Mouse (Mus musculus) CH12.LX (cell line): ENCODE measurements around the gene Clcn2. TPM values are rescaled to one million over a fixed set of nuclear protein-coding genes. Genes with fewer than 3 reads are reported as not detected.

Experiments used
- DNase-seq: peaks from one replicate; pipeline ENCODE4 v3.0.0-alpha.2; 2013; ENCODE audit errors: extremely low read depth
- H3K27ac ChIP-seq: 2 replicates; pipeline ENCODE4 v1.5.1; 2012; ENCODE audit warnings: low read depth, mild to moderate bottlenecking, control low read depth, moderate library complexity; ENCODE audit not compliant: insufficient read depth
- H3K27me3 ChIP-seq: replicated peaks from 2 replicates; pipeline ENCODE3; 2012; ENCODE audit warnings: inconsistent platforms
- H3K36me3 ChIP-seq, 2 experiments: replicated peaks in 1 of 2; 2 replicates each; pipeline versions ENCODE3 to v1.6.1; 2012; ENCODE audit warnings: inconsistent platforms in 1 of 2, low read length in 1 of 2, mild to moderate bottlenecking in 1 of 2, mixed read lengths in 1 of 2, moderate library complexity in 1 of 2; ENCODE audit not compliant: control insufficient read depth in 1 of 2, insufficient read depth in 1 of 2
- H3K4me1 ChIP-seq, 2 experiments: 2 replicates each; pipeline ENCODE4 v1.6.1; 2012; ENCODE audit warnings: inconsistent platforms in 1 of 2, moderate library complexity in 1 of 2; ENCODE audit not compliant: insufficient read depth in 2 of 2, control insufficient read depth in 1 of 2
- H3K4me2 ChIP-seq: 2 replicates; pipeline ENCODE4 v1.6.1; 2012; ENCODE audit warnings: low read depth, mild to moderate bottlenecking, control low read depth; ENCODE audit not compliant: poor library complexity, insufficient read depth, severe bottlenecking
- H3K4me3 ChIP-seq, 3 experiments: fragments of 150-350 bp in 1 of 3; sonication (generic) in 1 of 3; replicated peaks in 1 of 3; 2 replicates each; pipeline versions ENCODE3 to v1.5.1; 2011 to 2012; ENCODE audit warnings: low read depth in 2 of 3, low read length in 2 of 3, mild to moderate bottlenecking in 2 of 3, moderate library complexity in 2 of 3, control low read depth in 1 of 3, improper control_type of control experiment in 1 of 3, inconsistent platforms in 1 of 3, mixed read lengths in 1 of 3; ENCODE audit not compliant: poor library complexity in 1 of 3
- H3K79me2 ChIP-seq: replicated peaks from 2 replicates; pipeline ENCODE4 v1.6.1; 2012; ENCODE audit warnings: mild to moderate bottlenecking, moderate library complexity; ENCODE audit not compliant: control insufficient read depth, poor library complexity, insufficient read depth, severe bottlenecking; ENCODE audit errors: extremely low read depth
- H3K9ac ChIP-seq: 2 replicates; pipeline ENCODE4 v1.6.1; 2012; ENCODE audit warnings: low read depth, mild to moderate bottlenecking, control low read depth, moderate library complexity; ENCODE audit not compliant: insufficient read depth
- H3K9me3 ChIP-seq: replicated peaks from 2 replicates; pipeline ENCODE3; 2012; ENCODE audit warnings: low read length, inconsistent platforms, mixed read lengths
- BHLHE40 ChIP-seq: IDR thresholded peaks from 2 replicates; pipeline ENCODE4 v1.6.1; 2011; ENCODE audit warnings: mild to moderate bottlenecking, low read depth, low read length, improper control_type of control experiment
- CHD1 ChIP-seq: IDR thresholded peaks from 2 replicates; pipeline ENCODE4 v1.6.1; 2012; ENCODE audit warnings: low read depth, low read length, improper control_type of control experiment, inconsistent platforms
- CTCF ChIP-seq, 2 experiments: IDR thresholded peaks in 1 of 2; conservative IDR thresholded peaks in 1 of 2; 2 replicates each; pipeline ENCODE4 v1.5.1; 2011 to 2012; ENCODE audit warnings: low read depth in 2 of 2, low read length in 2 of 2, improper control_type of control experiment in 1 of 2, inconsistent platforms in 1 of 2, mild to moderate bottlenecking in 1 of 2, moderate library complexity in 1 of 2
- E2F4 ChIP-seq: IDR thresholded peaks from 2 replicates; pipeline ENCODE4 v1.6.1; 2011; ENCODE audit warnings: low read depth, low read length, improper control_type of control experiment; ENCODE audit not compliant: insufficient replicate concordance
- ELF1 ChIP-seq: IDR thresholded peaks from 2 replicates; pipeline ENCODE4 v1.6.1; 2014; ENCODE audit warnings: low read depth, mild to moderate bottlenecking, inconsistent platforms, low read length, improper control_type of control experiment
- EP300 ChIP-seq: IDR thresholded peaks from 2 replicates; pipeline ENCODE4 v1.6.1; 2011; ENCODE audit warnings: low read length, improper control_type of control experiment
- ETS1 ChIP-seq: conservative IDR thresholded peaks from 2 replicates; pipeline ENCODE4 v1.6.1; 2012; ENCODE audit warnings: low read depth, mild to moderate bottlenecking, inconsistent platforms, low read length, improper control_type of control experiment, moderate library complexity
- HCFC1 ChIP-seq: IDR thresholded peaks from 2 replicates; pipeline ENCODE4 v1.6.1; 2012; ENCODE audit warnings: low read depth, mild to moderate bottlenecking, inconsistent platforms, low read length, improper control_type of control experiment
- IRF4 ChIP-seq: IDR thresholded peaks from 2 replicates; pipeline ENCODE4 v1.6.1; 2014; ENCODE audit warnings: low read depth, mild to moderate bottlenecking, inconsistent platforms, low read length, improper control_type of control experiment
- JUND ChIP-seq: conservative IDR thresholded peaks from 2 replicates; pipeline ENCODE4 v1.6.1; 2011; ENCODE audit warnings: low read depth, low read length, improper control_type of control experiment
- KAT2A ChIP-seq: IDR thresholded peaks from 2 replicates; pipeline ENCODE4 v1.6.1; 2012; ENCODE audit warnings: low read length, improper control_type of control experiment, inconsistent platforms; ENCODE audit not compliant: insufficient replicate concordance
- MEF2A ChIP-seq: IDR thresholded peaks from 2 replicates; pipeline ENCODE4 v1.6.1; 2014; ENCODE audit warnings: low read depth, mild to moderate bottlenecking, inconsistent platforms, low read length, improper control_type of control experiment, borderline replicate concordance
- NELFE ChIP-seq: IDR thresholded peaks from 2 replicates; pipeline ENCODE4 v1.6.1; 2011; ENCODE audit warnings: low read depth, low read length, improper control_type of control experiment
- NRF1 ChIP-seq: IDR thresholded peaks from 2 replicates; pipeline ENCODE4 v1.6.1; 2014; ENCODE audit warnings: low read depth, mild to moderate bottlenecking, inconsistent platforms, low read length, improper control_type of control experiment, moderate library complexity
- PAX5 ChIP-seq: IDR thresholded peaks from 2 replicates; pipeline ENCODE4 v1.6.1; 2012; ENCODE audit warnings: low read length, inconsistent platforms, mixed read lengths
- POLR2AphosphoS2 ChIP-seq: IDR thresholded peaks from 2 replicates; pipeline ENCODE4 v1.6.1; 2011; ENCODE audit warnings: low read depth, low read length, improper control_type of control experiment
- RAD21 ChIP-seq: IDR thresholded peaks from 2 replicates; pipeline ENCODE4 v1.6.1; 2011; ENCODE audit warnings: low read depth, mild to moderate bottlenecking, low read length, improper control_type of control experiment, moderate library complexity
- RCOR1 ChIP-seq: conservative IDR thresholded peaks from 2 replicates; pipeline ENCODE4 v1.6.1; 2012; ENCODE audit warnings: low read depth, mild to moderate bottlenecking, inconsistent platforms, low read length, improper control_type of control experiment
- SMC3 ChIP-seq: IDR thresholded peaks from 2 replicates; pipeline ENCODE4 v1.6.1; 2011; ENCODE audit warnings: low read depth, low read length, improper control_type of control experiment
- USF1 ChIP-seq: IDR thresholded peaks from 2 replicates; pipeline ENCODE4 v1.6.1; 2014; ENCODE audit warnings: low read depth, mild to moderate bottlenecking, inconsistent platforms, low read length, improper control_type of control experiment
- ZC3H11A ChIP-seq: IDR thresholded peaks from 2 replicates; pipeline ENCODE4 v1.6.1; 2012; ENCODE audit warnings: low read depth, mild to moderate bottlenecking, inconsistent platforms, low read length, improper control_type of control experiment
- ZMIZ1 ChIP-seq: IDR thresholded peaks from 2 replicates; pipeline ENCODE4 v1.6.1; 2012; ENCODE audit warnings: low read depth, mild to moderate bottlenecking, inconsistent platforms, low read length, improper control_type of control experiment
- ZNF384 ChIP-seq: IDR thresholded peaks from 2 replicates; pipeline ENCODE4 v1.6.1; 2012; ENCODE audit warnings: low read depth, low read length, improper control_type of control experiment, inconsistent platforms
- dilution Hi-C: fragments of 300-500 bp; cut with MboI; formaldehyde crosslinking; loops from 2 replicates; pipeline ENCODE4 v1.14.3; 2020; ENCODE audit warnings: low sequenced_read_pairs; ENCODE audit not compliant: extremely low pct_unique_long_range_greater_than_20kb, extremely low pct_ligation_motif_present
- in situ Hi-C: fragments of 300-500 bp; cut with MboI; formaldehyde crosslinking; loops from 3 replicates; pipeline ENCODE4 v1.14.3; 2019; ENCODE audit warnings: low sequenced_read_pairs, low pct_ligation_motif_present, low pct_unique_long_range_greater_than_20kb, mixed read lengths
- polyA plus RNA-seq: library from polyadenylated mRNA; unstranded; fragments of >175 nt; gene quantifications from 2 replicates; pipeline ENCODE4 v1.2.1, GENCODE M21; 2012; ENCODE audit warnings: low read depth; ENCODE audit not compliant: insufficient read length
- total RNA-seq, 2 experiments: library from RNA; depleted of rRNA; stranded (reverse); fragments of 300-350 nt in 1 of 2; fragments of >200 nt in 1 of 2; gene quantifications; 2 replicates each; pipeline ENCODE4 v1.2.3; 2012 to 2014

Gene Clcn2
- total and polyA plus RNA-seq, 3 experiments: 1.2 to 4.5 (median 4.1) TPM

- in situ Hi-C loops (loop anchor here (10.0 kb wide), 1 partner anchor 459 kb away; no protein-coding TSS in a partner anchor), dilution Hi-C loops (no loop called here)
- Histone ChIP-seq H3K27me3 (peaks cover 10% of the 10 kb centered on the region), H3K9ac (no peak overlapping the region), H3K4me1 (peaks cover 0 to 7% of the 10 kb centered on the region in 2 experiments; a peak in 2 of 4 replicates), H3K27ac (no peak overlapping the region), H3K4me2 (no peak overlapping the region), H3K9me3 (no peaks in the 10 kb centered on the region), H3K79me2 (no peaks in the 10 kb centered on the region), H3K36me3 (peaks cover 17 to 32% of the 10 kb centered on the region in 2 experiments), H3K4me3 (no peak overlapping the region)
- TF ChIP-seq MEF2A: no peak
- no peak for TF ChIP-seq CTCF (conservative IDR thresholded peaks at IDR 0.05 in 1 of 2, IDR thresholded peaks at IDR 0.05 in 1 of 2; ENCODE audit: low read depth in 2 of 2, low read length in 2 of 2)
- TF ChIP-seq PAX5: no peak
- TF ChIP-seq ZMIZ1: no peak
- DNase-seq: no peak
These were observed 7.8 kb upstream of the Clcn2 start for GRCm38 (mm10) chr16:20725321-20725720.

GRCm38 (mm10) chr16:20724338-20724748, 6.8 kb upstream of the Clcn2 start:
- peak; percentile 63 for DNase-seq
- H3K4me3 ChIP-seq: no peak overlapping the region
- no peak overlapping the region for H3K4me2 ChIP-seq
- H3K36me3 ChIP-seq: peaks cover 23 to 39% of the 10 kb centered on the region in 2 experiments
- in situ Hi-C loops: loop anchor here (10.0 kb wide), 1 partner anchor 460 kb away; no protein-coding TSS in a partner anchor
- H3K27me3 ChIP-seq: peaks cover 9% of the 10 kb centered on the region
- H3K4me1 ChIP-seq: peaks cover 0 to 4% of the 10 kb centered on the region in 2 experiments; a peak in 1 of 4 replicates
- no peak overlapping the region for H3K27ac ChIP-seq
- peak; percentile 53; the same call in 1 of the 2 replicates for TF ChIP-seq ZC3H11A
- TF ChIP-seq ELF1: peak; percentile 62
- TF ChIP-seq SMC3: peak; percentile 76
- peak; percentile 84 for TF ChIP-seq RAD21
- peak; percentile 15 to 83; a peak in 3 of 4 replicates for TF ChIP-seq CTCF (conservative IDR thresholded peaks at IDR 0.05 in 1 of 2, IDR thresholded peaks at IDR 0.05 in 1 of 2; ENCODE audit: low read depth in 2 of 2, low read length in 2 of 2)
- no peak for TF ChIP-seq E2F4
- no peak for TF ChIP-seq NRF1
- TF ChIP-seq, all 38 proteins: peak for 5
- Histone ChIP-seq H3K9ac (no peak overlapping the region), H3K79me2 (no peaks in the 10 kb centered on the region), H3K9me3 (no peaks in the 10 kb centered on the region)
- dilution Hi-C loops: no loop called here

- no peak overlapping the region for H3K9ac ChIP-seq
- H3K4me3 ChIP-seq: no peak overlapping the region
- in situ Hi-C loops: loop anchor here (10.0 kb wide), 1 partner anchor 462 kb away; no protein-coding TSS in a partner anchor
- TF ChIP-seq KAT2A (no peak), CHD1 (no peak), MEF2A (no peak), NELFE (no peak), RCOR1 (no peak), JUND (no peak), USF1 (no peak), POLR2AphosphoS2 (no peak), ZNF384 (no peak), ELF1 (no peak), EP300 (no peak), ETS1 (no peak), BHLHE40 (no peak), HCFC1 (no peak), IRF4 (no peak), RAD21 (no peak)
- dilution Hi-C loops: no loop called here
- no peak overlapping the region for H3K4me2 ChIP-seq
- H3K36me3 ChIP-seq: peaks cover 23 to 39% of the 10 kb centered on the region in 2 experiments
- peaks cover 0 to 10% of the 10 kb centered on the region in 2 experiments; a peak in 2 of 4 replicates for H3K4me1 ChIP-seq
- no peak overlapping the region for H3K27ac ChIP-seq
- DNase-seq: no peak
- peaks cover 3% of the 10 kb centered on the region for H3K27me3 ChIP-seq
- peaks cover 7% of the 10 kb centered on the region for H3K79me2 ChIP-seq
- H3K9me3 ChIP-seq: no peaks in the 10 kb centered on the region
These were observed 5.7 kb upstream of the Clcn2 start for GRCm38 (mm10) chr16:20723247-20723646.
